Mouse (Mus musculus): ENCODE results near the gene Dennd6b. TPM values are rescaled to one million over a fixed set of nuclear protein-coding genes. Genes with fewer than 3 reads are reported as not detected.

Dennd6b gene
- total RNA-seq (2023), result 21.9 TPM

GRCm38 (mm10) chr15:89196313-89196706, at the start of gene Dennd6b:
Dennd6b (minus strand) TSS chr15:89196496.

GRCm38 (mm10) chr15:89210915-89211715, 14.8 kb upstream of the Dennd6b start, which contains the start of gene Ppp6r2:
Ppp6r2 (plus strand) TSS chr15:89211553.

GRCm38 (mm10) chr15:89180571-89181229, 15.6 kb downstream of the Dennd6b start, which contains the start of gene Plxnb2:
Plxnb2 (minus strand) TSS chr15:89180788.

GRCm38 (mm10) chr15:89149271-89150040, 46.8 kb downstream of the Dennd6b start, which contains the start of gene Mapk11:
Mapk11 (minus strand) TSS chr15:89149628.

GRCm38 (mm10) chr15:89140659-89141252, 55.5 kb downstream of the Dennd6b start, which contains the start of gene Mapk12:
Mapk12 (minus strand) TSS chr15:89140703.

Other genes with a start within 250 kb of the Dennd6b start
- not detected for gene Ttll8, start 242.1 kb downstream of the Dennd6b start, total RNA-seq (2023)
- not detected for gene Mlc1, start 217.5 kb downstream of the Dennd6b start, total RNA-seq (2023)
- not detected for gene Mov10l1, start 213.6 kb downstream of the Dennd6b start, total RNA-seq (2023)
- gene Panx2, start 136.8 kb downstream of the Dennd6b start, total RNA-seq (2023), result not detected
- 38.6 TPM for gene Trabd, start 121.4 kb downstream of the Dennd6b start, total RNA-seq (2023)
- gene Selenoo, start 107.4 kb downstream of the Dennd6b start, total RNA-seq (2023), result 23.0 TPM
- gene Tubgcp6, start 73.4 kb downstream of the Dennd6b start, total RNA-seq (2023), result 36.6 TPM
- gene Hdac10, start 67.8 kb downstream of the Dennd6b start, total RNA-seq (2023), result 25.4 TPM
- 3.9 TPM for gene Mapk12, start 55.8 kb downstream of the Dennd6b start, total RNA-seq (2023)
- 26.2 TPM for gene Mapk11, start 46.9 kb downstream of the Dennd6b start, total RNA-seq (2023)
- 2.8 TPM for gene Plxnb2, start 15.7 kb downstream of the Dennd6b start, total RNA-seq (2023)
- 52.2 TPM for gene Ppp6r2, start 15.1 kb upstream of the Dennd6b start, total RNA-seq (2023)
- gene Sbf1, start 118.8 kb upstream of the Dennd6b start, total RNA-seq (2023), result 395 TPM
- not detected for gene Adm2, start 126.2 kb upstream of the Dennd6b start, total RNA-seq (2023)
- gene Miox, start 137.9 kb upstream of the Dennd6b start, total RNA-seq (2023), result not detected
- gene Lmf2, start 159.2 kb upstream of the Dennd6b start, total RNA-seq (2023), result 29.6 TPM
- gene Ncaph2, start 159.2 kb upstream of the Dennd6b start, total RNA-seq (2023), result 113 TPM
- gene Sco2, start 177.3 kb upstream of the Dennd6b start, total RNA-seq (2023), result 18.0 TPM
- 0.56 TPM for gene Tymp, start 180.5 kb upstream of the Dennd6b start, total RNA-seq (2023)
- not detected for gene Odf3b, start 182.8 kb upstream of the Dennd6b start, total RNA-seq (2023)
- not detected for gene Klhdc7b, start 188.4 kb upstream of the Dennd6b start, total RNA-seq (2023)
- gene Syce3, start 214.0 kb upstream of the Dennd6b start, total RNA-seq (2023), result not detected
- 8.1 TPM for gene Cpt1b, start 229.4 kb upstream of the Dennd6b start, total RNA-seq (2023)
- 7.5 TPM for gene C730034F03Rik, start 233.1 kb upstream of the Dennd6b start, total RNA-seq (2023)
- 0.62 TPM for gene Gm44502, start 233.2 kb upstream of the Dennd6b start, total RNA-seq (2023)
- gene Chkb, start 233.4 kb upstream of the Dennd6b start, total RNA-seq (2023), result 220 TPM

All from CD4-positive naive resting alpha-beta T cell, adult 76 days (primary cell).